Mouse (Mus musculus) left cerebral cortex, adult 18-20 months (tissue): ENCODE results near the gene Ttc3. TPM values are rescaled to one million over a fixed set of nuclear protein-coding genes. Genes with fewer than 3 reads are reported as not detected.
A peak's percentile ranks its signal among the peaks of the same experiment; 100 is the strongest.
"Not testable (repeated sequence)": the region's sequence is repeated elsewhere in the genome, so short reads cannot be mapped to it uniquely, and the experiment has no call there.

Experiments
- DNase-seq, 2 experiments: peaks; one replicate each; pipeline ENCODE4 v3.0.0; 2021 to 2022; ENCODE audit warnings: low spot score in 2 of 2, mixed read lengths in 1 of 2
- total RNA-seq, 2 experiments: library from RNA; stranded (reverse); gene quantifications; 2 replicates each; pipeline ENCODE4 v1.2.3; 2021

Gene Ttc3
- total RNA-seq, 2 experiments from 2014 or later, result 991 to 1,074 TPM

- no peak for DNase-seq
Measured at GRCm38 (mm10) chr16:94414151-94414550, 43.7 kb downstream of the Ttc3 start.

GRCm38 (mm10) chr16:94420498-94420897, 50.1 kb downstream of the Ttc3 start:
- no peak for DNase-seq

- DNase-seq, result no peak
Measured at GRCm38 (mm10) chr16:94428948-94429347, 58.5 kb downstream of the Ttc3 start.

GRCm38 (mm10) chr16:94435495-94436234, 65.2 kb downstream of the Ttc3 start:
- no peak for DNase-seq

GRCm38 (mm10) chr16:94436801-94437200, 66.4 kb downstream of the Ttc3 start:
- no peak for DNase-seq

- no peak for DNase-seq
Measured at GRCm38 (mm10) chr16:94441361-94441760, 70.9 kb downstream of the Ttc3 start.

GRCm38 (mm10) chr16:94449151-94449550, 78.7 kb downstream of the Ttc3 start:
- DNase-seq, result no peak

GRCm38 (mm10) chr16:94449632-94450031, 79.2 kb downstream of the Ttc3 start:
- no peak for DNase-seq

GRCm38 (mm10) chr16:94451545-94452488, 81.4 kb downstream of the Ttc3 start:
- DNase-seq, result no peak

- no peak for DNase-seq
Measured at GRCm38 (mm10) chr16:94452768-94453167, 82.3 kb downstream of the Ttc3 start.

GRCm38 (mm10) chr16:94454146-94454545, 83.7 kb downstream of the Ttc3 start:
- no peak for DNase-seq

GRCm38 (mm10) chr16:94464067-94464466, 93.6 kb downstream of the Ttc3 start:
- no peak for DNase-seq

GRCm38 (mm10) chr16:94465900-94466299, 95.5 kb downstream of the Ttc3 start:
- no peak for DNase-seq

- DNase-seq, result not testable (repeated sequence)
Measured at GRCm38 (mm10) chr16:94466317-94466716, 95.9 kb downstream of the Ttc3 start.

GRCm38 (mm10) chr16:94467337-94468055, 97.1 kb downstream of the Ttc3 start:
- DNase-seq, result no peak

- DNase-seq, result no peak
Measured at GRCm38 (mm10) chr16:94468391-94468790, 98.0 kb downstream of the Ttc3 start.

GRCm38 (mm10) chr16:94472515-94472951, 102.1 kb downstream of the Ttc3 start:
- peak; percentile 72 to 86 for DNase-seq

GRCm38 (mm10) chr16:94473086-94473822, 102.8 kb downstream of the Ttc3 start:
- no peak for DNase-seq

GRCm38 (mm10) chr16:94484752-94485535, 114.5 kb downstream of the Ttc3 start:
- no peak for DNase-seq

- DNase-seq, result no peak
Measured at GRCm38 (mm10) chr16:94487341-94487740, 116.9 kb downstream of the Ttc3 start.
